Mouse (Mus musculus) heart, embryonic 11.5 days (tissue): ENCODE measurements around the gene Hsd3b7. TPM values are rescaled to one million over a fixed set of nuclear protein-coding genes. Genes with fewer than 3 reads are reported as not detected.

Experiments used
- ATAC-seq: fragments of 200-750 bp; cut with Nextera tagmentation; replicated peaks from 2 replicates; pipeline ENCODE4 v1.8.0; 2017; ENCODE audit warnings: moderate library complexity; ENCODE audit not compliant: insufficient number of reproducible peaks, low FRiP score, low TSS enrichment
- H3K27ac ChIP-seq: fragments of 300-500 bp; sonication (generic); 2 replicates; pipeline ENCODE4 v1.5.1; 2014; ENCODE audit warnings: mild to moderate bottlenecking, low read depth, low read length
- H3K27me3 ChIP-seq: fragments of 300-500 bp; sonication (generic); 2 replicates; pipeline ENCODE4 v1.6.1; 2014; ENCODE audit warnings: mild to moderate bottlenecking, low read length, mixed read lengths; ENCODE audit not compliant: control insufficient read depth, insufficient read depth
- H3K36me3 ChIP-seq: fragments of 300-500 bp; sonication (generic); 2 replicates; pipeline ENCODE4 v1.6.1; 2014; ENCODE audit warnings: mild to moderate bottlenecking, low read length, moderate library complexity, mixed read lengths; ENCODE audit not compliant: control insufficient read depth, insufficient read depth
- H3K4me1 ChIP-seq: fragments of 300-500 bp; sonication (generic); 2 replicates; pipeline ENCODE4 v1.6.1; 2014; ENCODE audit warnings: low read length; ENCODE audit not compliant: control insufficient read depth, insufficient read depth
- H3K4me2 ChIP-seq: fragments of 300-500 bp; sonication (generic); 2 replicates; pipeline ENCODE4 v1.6.1; 2014; ENCODE audit warnings: mild to moderate bottlenecking, moderate library complexity
- H3K4me3 ChIP-seq: fragments of 300-500 bp; sonication (generic); 2 replicates; pipeline ENCODE4 v1.5.1; 2014; ENCODE audit warnings: low read depth, low read length
- H3K9ac ChIP-seq: fragments of 300-500 bp; sonication (generic); 2 replicates; pipeline ENCODE4 v1.6.1; 2014; ENCODE audit warnings: mild to moderate bottlenecking, low read depth, low read length, moderate library complexity
- H3K9me3 ChIP-seq: fragments of 300-500 bp; sonication (generic); replicated peaks from 2 replicates; pipeline ENCODE4 v1.6.1; 2016; ENCODE audit warnings: low read length; ENCODE audit not compliant: control insufficient read depth
- WGBS: fragments of 180-500 bp; shearing (Covaris S2); extraction: QIAGEN DNeasy Blood & Tissue Kit; methylation state at CpG from one replicate; pipeline ENCODE4 v1.1.7; 2014; ENCODE audit not compliant: insufficient replicate concordance; 5-methylcytosine and 5-hydroxymethylcytosine counted together
- polyA plus RNA-seq: library from polyadenylated mRNA; unstranded; fragments of >200 nt; fragmentation: Nextera tagmentation; extraction: Ambion mirVana; gene quantifications from 2 replicates; pipeline ENCODE4 v1.2.1, GENCODE M21; 2014

Hsd3b7 gene
- polyA plus RNA-seq, 1 experiment from 2014 or later = 18.1 TPM

- no peak overlapping the region for H3K27ac ChIP-seq
- H3K36me3 ChIP-seq = peaks cover 15% of the 10 kb centered on the region
- WGBS = 69% methylated on average over 4 of the region's 4 CpGs
- H3K4me1 ChIP-seq = 0 out of 2 replicates have a peak, but pooled peaks cover 11% of the 10 kb centered on the region
- peak overlapping the region; percentile 93 for H3K4me3 ChIP-seq
- H3K4me2 ChIP-seq = peak overlapping the region; percentile 84
- no peaks in the 10 kb centered on the region for H3K27me3 ChIP-seq
- H3K9ac ChIP-seq = peak overlapping the region; percentile 88
- no peak for ATAC-seq
- H3K9me3 ChIP-seq = no peaks in the 10 kb centered on the region
These were observed 22.1 kb upstream of the Hsd3b7 start for GRCm38 (mm10) chr7:127778350-127778749.

DNA sequence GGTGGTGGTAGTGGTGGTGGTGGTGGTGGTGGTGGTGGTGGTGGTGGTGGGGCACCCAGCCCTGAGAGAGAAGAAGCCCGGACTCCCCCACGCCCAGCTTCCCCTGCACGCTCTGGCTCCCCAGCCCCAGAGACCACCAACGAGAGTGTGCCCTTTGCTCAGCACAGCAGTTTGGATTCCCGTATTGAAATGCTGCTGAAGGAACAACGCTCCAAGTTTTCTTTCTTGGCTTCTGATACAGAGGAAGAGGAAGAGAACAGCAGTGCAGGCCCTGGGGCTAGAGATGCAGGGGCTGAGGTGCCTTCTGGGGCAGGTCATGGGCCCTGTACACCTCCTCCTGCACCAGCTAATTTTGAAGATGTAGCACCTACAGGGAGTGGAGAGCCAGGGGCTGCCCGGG, 15.1 kb upstream of the Hsd3b7 start, which contains the start of gene Gm49388:
TSS of gene Gm49388 (plus strand) at position 301 of the 400 bp plus-strand sequence.
- Histone ChIP-seq H3K27ac (no peak within 1 kb of the TSS), H3K9ac (no peak within 1 kb of the TSS), H3K4me1 (no peaks in the 10 kb centered on the region), H3K9me3 (no peaks in the 10 kb centered on the region), H3K27me3 (no peaks in the 10 kb centered on the region), H3K36me3 (peaks cover 43% of the 10 kb centered on the region), H3K4me3 (no peak within 1 kb of the TSS), H3K4me2 (no peak within 1 kb of the TSS)
- no peak for ATAC-seq
- WGBS = over 99% methylated on average over 7 of the region's 7 CpGs

DNA sequence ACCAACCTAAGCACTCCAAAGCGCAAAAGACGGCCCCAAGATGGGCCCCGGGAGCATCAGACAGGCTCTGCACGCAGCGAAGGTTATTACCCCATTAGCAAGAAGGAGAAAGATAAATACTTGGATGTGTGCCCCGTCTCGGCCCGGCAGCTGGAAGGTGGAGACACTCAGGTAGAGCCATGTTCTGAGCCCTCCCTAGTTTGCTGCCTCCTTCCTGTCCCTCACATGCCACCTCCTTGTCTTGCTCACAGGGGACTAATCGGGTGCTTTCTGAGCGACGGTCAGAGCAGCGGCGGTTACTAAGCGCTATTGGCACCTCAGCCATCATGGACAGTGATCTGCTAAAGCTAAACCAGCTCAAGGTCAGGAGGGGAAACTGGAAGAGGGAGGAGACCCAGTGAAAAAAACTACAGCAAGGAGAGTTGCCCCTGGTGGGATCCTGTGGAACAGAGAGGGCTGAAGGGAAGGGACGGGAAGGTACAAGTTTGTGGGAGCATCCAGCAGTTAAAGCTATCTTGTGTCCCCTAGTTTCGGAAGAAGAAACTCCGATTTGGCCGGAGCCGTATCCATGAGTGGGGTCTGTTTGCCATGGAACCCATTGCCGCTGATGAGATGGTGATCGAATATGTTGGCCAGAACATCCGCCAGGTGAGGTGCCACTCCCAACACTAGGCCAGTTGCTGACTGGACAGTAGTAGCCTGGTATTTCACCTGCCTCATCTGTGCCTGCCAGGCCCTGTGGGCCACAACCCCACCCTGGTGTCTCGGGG, 3.1 kb upstream of the Hsd3b7 start:
- Histone ChIP-seq H3K36me3 (peaks cover 35% of the 10 kb centered on the region), H3K27ac (no peak overlapping the region), H3K4me2 (no peak overlapping the region), H3K9ac (no peak overlapping the region), H3K27me3 (no peaks in the 10 kb centered on the region), H3K4me3 (no peak overlapping the region), H3K4me1 (peaks cover 3% of the 10 kb centered on the region; the same call in 1 of the 2 replicates), H3K9me3 (no peaks in the 10 kb centered on the region)
- no peak for ATAC-seq
- 90% methylated on average over 23 of the region's 23 CpGs for WGBS

- H3K36me3 ChIP-seq = peaks cover 37% of the 10 kb centered on the region
- peaks cover 3% of the 10 kb centered on the region; the same call in 1 of the 2 replicates for H3K4me1 ChIP-seq
- ATAC-seq = no peak
- WGBS = 87% methylated on average over 4 of the region's 4 CpGs
- no peak overlapping the region for H3K4me2 ChIP-seq
- H3K4me3 ChIP-seq = no peak overlapping the region
- H3K9ac ChIP-seq = no peak overlapping the region
- H3K27ac ChIP-seq = no peak overlapping the region
- no peaks in the 10 kb centered on the region for H3K9me3 ChIP-seq
- no peaks in the 10 kb centered on the region for H3K27me3 ChIP-seq
These were observed 1.8 kb upstream of the Hsd3b7 start for GRCm38 (mm10) chr7:127798591-127798990.

DNA sequence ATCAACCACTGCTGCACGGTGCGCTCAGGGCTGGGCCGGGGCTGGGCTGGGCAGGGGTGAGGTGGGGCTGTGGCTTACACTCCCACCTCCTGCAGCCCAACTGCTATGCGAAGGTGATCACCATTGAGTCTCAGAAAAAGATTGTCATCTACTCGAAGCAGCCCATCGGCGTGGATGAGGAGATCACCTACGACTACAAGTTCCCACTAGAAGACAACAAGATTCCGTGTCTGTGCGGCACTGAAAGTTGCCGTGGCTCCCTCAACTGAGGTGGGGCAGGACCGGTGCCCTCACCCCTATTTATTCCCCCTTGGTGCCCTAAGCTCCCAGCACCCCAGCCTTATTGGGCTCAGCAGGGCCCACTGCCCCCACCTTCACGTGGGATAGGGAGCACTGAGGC, 1.2 kb upstream of the Hsd3b7 start:
- Histone ChIP-seq H3K9me3 (no peaks in the 10 kb centered on the region), H3K4me2 (no peak overlapping the region), H3K4me1 (peaks cover 3% of the 10 kb centered on the region; the same call in 1 of the 2 replicates), H3K9ac (no peak overlapping the region), H3K27me3 (no peaks in the 10 kb centered on the region), H3K27ac (no peak overlapping the region), H3K36me3 (peaks cover 36% of the 10 kb centered on the region), H3K4me3 (no peak overlapping the region)
- no peak for ATAC-seq
- WGBS = 91% methylated on average over 13 of the region's 13 CpGs

DNA sequence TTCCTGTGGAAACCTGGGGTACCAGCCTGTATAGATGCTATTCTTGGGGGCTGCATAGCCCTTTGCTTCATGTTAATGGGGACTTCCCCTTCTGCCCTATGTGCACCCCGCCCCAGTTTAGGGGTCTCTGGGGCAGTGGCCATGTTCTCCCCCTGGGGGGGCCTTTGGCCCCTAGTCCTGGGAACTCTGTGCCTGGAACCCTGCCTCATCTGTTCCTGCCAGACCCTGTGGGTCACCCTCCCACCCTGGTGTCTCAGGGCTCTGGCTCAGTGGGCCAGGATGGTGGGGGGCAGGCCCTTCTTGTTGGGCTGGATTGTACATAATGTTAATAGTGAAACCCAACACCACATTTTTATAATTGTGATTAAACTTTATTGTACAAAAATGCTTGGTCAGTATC, 666 bp upstream of the Hsd3b7 start:
- Histone ChIP-seq H3K27ac (no peak overlapping the region), H3K4me3 (no peak overlapping the region), H3K9ac (no peak overlapping the region), H3K4me1 (peaks cover 3% of the 10 kb centered on the region; the same call in 1 of the 2 replicates), H3K36me3 (peaks cover 36% of the 10 kb centered on the region), H3K9me3 (no peaks in the 10 kb centered on the region), H3K27me3 (no peaks in the 10 kb centered on the region), H3K4me2 (no peak overlapping the region)
- 95% methylated on average over 1 of the region's 1 CpGs for WGBS
- ATAC-seq = no peak

GRCm38 (mm10) chr7:127801010-127801621, 712 bp downstream of the Hsd3b7 start:
- H3K9me3 ChIP-seq = no peaks in the 10 kb centered on the region
- H3K4me3 ChIP-seq = peak overlapping the region; percentile 26; the same call in 1 of the 2 replicates
- peaks cover 26% of the 10 kb centered on the region for H3K36me3 ChIP-seq
- H3K27me3 ChIP-seq = no peaks in the 10 kb centered on the region
- ATAC-seq = no peak
- WGBS = 83% methylated on average over 8 of the region's 8 CpGs
- H3K4me1 ChIP-seq = peaks cover 3% of the 10 kb centered on the region; the same call in 1 of the 2 replicates
- peak overlapping the region; percentile 50 for H3K9ac ChIP-seq
- H3K27ac ChIP-seq = peak overlapping the region; percentile 51; the same call in 1 of the 2 replicates
- peak overlapping the region; percentile 61 for H3K4me2 ChIP-seq

DNA sequence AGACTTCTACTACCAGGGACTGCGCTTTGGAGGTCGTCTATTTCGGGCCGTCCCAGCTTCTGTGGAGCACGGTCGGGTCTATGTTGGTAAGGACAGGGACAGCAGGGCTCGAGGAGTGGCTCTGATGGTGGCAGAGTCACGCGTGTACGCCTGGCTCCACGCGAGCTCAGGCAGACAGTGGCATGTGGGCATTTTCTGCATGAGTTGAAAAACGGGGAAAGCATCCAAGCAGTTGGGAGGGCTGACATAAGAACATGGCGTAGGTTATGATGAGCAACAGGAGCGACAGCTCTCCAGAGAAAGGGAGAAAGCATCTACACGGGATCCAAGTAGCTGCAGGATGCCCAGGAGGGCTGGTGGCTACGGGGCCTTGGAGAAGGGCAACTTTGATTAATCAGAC, 1.9 kb downstream of the Hsd3b7 start:
- H3K9me3 ChIP-seq = no peaks in the 10 kb centered on the region
- H3K27me3 ChIP-seq = no peaks in the 10 kb centered on the region
- no peak for ATAC-seq
- H3K9ac ChIP-seq = no peak overlapping the region
- peaks cover 19% of the 10 kb centered on the region for H3K36me3 ChIP-seq
- H3K4me2 ChIP-seq = no peak overlapping the region
- H3K4me3 ChIP-seq = no peak overlapping the region
- H3K27ac ChIP-seq = no peak overlapping the region
- 88% methylated on average over 17 of the region's 17 CpGs for WGBS
- H3K4me1 ChIP-seq = peaks cover 3% of the 10 kb centered on the region; the same call in 1 of the 2 replicates
